Mouse (Mus musculus) cerebellum, postnatal 10 days (tissue): ENCODE results near the gene Doc2a.
A peak's percentile ranks its signal among the peaks of the same experiment; 100 is the strongest.
"Not testable (repeated sequence)": the region's sequence is repeated elsewhere in the genome, so short reads cannot be mapped to it uniquely, and the experiment has no call there.

Source experiments
- DNase-seq, 2 experiments: peaks; one replicate each; pipeline ENCODE4 v3.0.0; 2021; ENCODE audit warnings: mixed read lengths in 2 of 2

Gene Doc2a

GRCm38 (mm10) chr7:126869780-126870519, 22.7 kb downstream of the Doc2a start:
- no peak for DNase-seq

- DNase-seq = no peak
These were observed 23.3 kb downstream of the Doc2a start for GRCm38 (mm10) chr7:126870520-126870891.

GRCm38 (mm10) chr7:126877239-126877638, 30.0 kb downstream of the Doc2a start:
- no peak for DNase-seq

GRCm38 (mm10) chr7:126881040-126881439, 33.8 kb downstream of the Doc2a start:
- DNase-seq = no peak

GRCm38 (mm10) chr7:126883731-126884181, 36.5 kb downstream of the Doc2a start:
- peak; percentile 49 to 53 for DNase-seq

- DNase-seq = peak; percentile 98 to 99
These were observed 37.3 kb downstream of the Doc2a start, which contains the start of gene Taok2 for GRCm38 (mm10) chr7:126884286-126885164. TSS of gene Taok2 (minus strand) at chr7:126884703.

GRCm38 (mm10) chr7:126887281-126887680, 40.1 kb downstream of the Doc2a start:
- DNase-seq = no peak

- DNase-seq = no peak
These were observed 41.6 kb downstream of the Doc2a start for GRCm38 (mm10) chr7:126888852-126889251.

- peak; percentile 25 to 36 for DNase-seq
These were observed 49.7 kb downstream of the Doc2a start for GRCm38 (mm10) chr7:126896912-126897311.

- DNase-seq = peak in 1 of 2 experiments; percentile 20
These were observed 50.3 kb downstream of the Doc2a start for GRCm38 (mm10) chr7:126897390-126898101.

- peak; percentile 100 for DNase-seq
These were observed 51.1 kb downstream of the Doc2a start for GRCm38 (mm10) chr7:126898102-126898990.

GRCm38 (mm10) chr7:126899781-126900180, 52.6 kb downstream of the Doc2a start:
- not testable (repeated sequence) for DNase-seq
